Mouse (Mus musculus): ENCODE measurements at regions not wholly inside any gene's neighbourhood (a gene's known extent, or its start where the extent isn't known, plus 50 kb on each side); places are given as distances from the start of the nearest gene placed in this dataset.

DNA sequence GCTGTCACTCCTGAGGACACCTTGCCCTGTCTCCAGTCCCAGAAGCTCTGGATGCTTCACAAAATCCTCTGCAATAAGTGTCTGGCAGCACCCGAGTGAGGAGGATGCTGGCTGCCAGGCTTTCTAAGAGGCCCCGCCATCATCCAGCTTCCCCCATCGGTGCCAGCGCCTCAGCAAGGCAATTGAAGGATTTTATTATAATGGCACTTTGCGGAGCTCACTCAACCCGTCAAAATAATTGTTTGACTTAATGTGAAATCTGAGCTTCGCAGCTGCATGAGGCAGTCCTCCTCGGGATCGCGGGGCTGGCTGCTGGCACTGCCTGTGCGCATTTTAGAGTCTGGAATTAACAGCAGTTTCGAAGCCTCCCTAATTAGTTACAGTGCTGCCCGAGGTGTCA, 453.8 kb upstream of the Kdm8 start:
- WGBS = 9% methylated on average over 13 of the region's 13 CpGs
- no peak for TF ChIP-seq CTCF (IDR thresholded peaks at IDR 0.05; ENCODE audit: low read depth)
- no peaks in the 10 kb centered on the region for H3K36me3 ChIP-seq (ENCODE audit: insufficient read depth)
- H3K4me2 ChIP-seq (ENCODE audit: low read depth) = peak overlapping the region; percentile 35
- peaks cover 3% of the 10 kb centered on the region; the same call in 1 of the 2 replicates for H3K4me1 ChIP-seq (ENCODE audit: insufficient read depth)
- no peak overlapping the region for H3K4me3 ChIP-seq (ENCODE audit: low read depth, low read length)
- no peaks in the 10 kb centered on the region for H3K9me3 ChIP-seq (ENCODE audit: low read length)
- DNase-seq = peak; percentile 79
- peak; percentile 95 for ATAC-seq
- no peak overlapping the region for H3K27ac ChIP-seq (ENCODE audit: low read depth, low read length)
- no peak overlapping the region for H3K9ac ChIP-seq
- no peaks in the 10 kb centered on the region for H3K27me3 ChIP-seq (ENCODE audit: insufficient read depth, low read length)

DNA sequence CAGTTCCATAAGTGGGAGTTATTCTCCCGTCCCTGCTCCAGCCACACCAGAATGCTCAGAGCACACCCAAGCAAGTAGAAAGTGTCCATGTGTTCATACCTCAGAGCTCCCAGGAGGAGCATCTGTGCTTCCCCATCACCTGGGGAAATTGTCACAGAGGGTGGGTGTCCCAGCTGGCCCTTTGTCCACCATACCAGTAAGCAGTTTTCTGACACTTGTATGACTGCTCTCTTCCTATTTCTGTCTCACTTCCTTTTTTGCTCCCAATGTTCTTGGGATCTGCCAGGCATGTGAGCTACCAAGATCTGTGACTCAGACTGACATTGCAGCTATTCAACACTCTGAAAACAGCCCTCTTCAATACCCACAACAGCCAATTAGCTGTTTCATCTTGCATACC, 447.9 kb upstream of the Kdm8 start:
- no peak for TF ChIP-seq CTCF (IDR thresholded peaks at IDR 0.05; ENCODE audit: low read depth)
- Histone ChIP-seq H3K9ac (no peak overlapping the region), H3K9me3 (ENCODE audit: low read length) (no peaks in the 10 kb centered on the region), H3K27ac (ENCODE audit: low read depth, low read length) (no peak overlapping the region), H3K4me3 (ENCODE audit: low read depth, low read length) (no peak overlapping the region), H3K4me2 (ENCODE audit: low read depth) (no peak overlapping the region), H3K27me3 (ENCODE audit: insufficient read depth, low read length) (no peaks in the 10 kb centered on the region), H3K4me1 (ENCODE audit: insufficient read depth) (no peaks in the 10 kb centered on the region), H3K36me3 (ENCODE audit: insufficient read depth) (no peaks in the 10 kb centered on the region)
- whole genome bisulfite sequencing = 90% methylated on average over 1 of the region's 1 CpGs
- DNase-seq = no peak
- no peak for ATAC-seq

DNA sequence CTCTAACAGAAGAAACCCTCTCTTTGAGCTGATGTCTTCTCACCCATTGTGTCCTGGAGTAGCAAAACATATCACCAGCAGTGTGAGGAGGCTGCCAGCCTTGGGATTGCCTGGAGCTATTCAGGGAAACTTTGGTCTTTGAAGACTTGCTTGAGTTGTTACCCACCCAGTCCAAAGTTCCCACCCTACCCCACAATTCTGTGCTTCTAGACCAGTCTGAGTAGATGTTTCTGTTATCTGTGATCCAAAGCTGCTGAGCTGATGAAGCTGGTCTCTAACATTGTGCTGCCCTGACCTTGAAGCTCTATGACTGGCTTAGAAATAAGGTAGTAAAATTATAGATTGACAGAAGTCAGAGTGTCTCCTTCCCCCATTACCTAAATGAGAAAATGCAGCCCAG, 443.8 kb upstream of the Kdm8 start:
- H3K9ac ChIP-seq = no peak overlapping the region
- no peak overlapping the region for H3K4me2 ChIP-seq (ENCODE audit: low read depth)
- no peak for DNase-seq
- ATAC-seq = no peak
- no peaks in the 10 kb centered on the region for H3K4me1 ChIP-seq (ENCODE audit: insufficient read depth)
- no peaks in the 10 kb centered on the region for H3K27me3 ChIP-seq (ENCODE audit: insufficient read depth, low read length)
- no peak for TF ChIP-seq CTCF (IDR thresholded peaks at IDR 0.05; ENCODE audit: low read depth)
- no peak overlapping the region for H3K27ac ChIP-seq (ENCODE audit: low read depth, low read length)
- H3K9me3 ChIP-seq (ENCODE audit: low read length) = no peaks in the 10 kb centered on the region
- H3K4me3 ChIP-seq (ENCODE audit: low read depth, low read length) = no peak overlapping the region
- no peaks in the 10 kb centered on the region for H3K36me3 ChIP-seq (ENCODE audit: insufficient read depth)

DNA sequence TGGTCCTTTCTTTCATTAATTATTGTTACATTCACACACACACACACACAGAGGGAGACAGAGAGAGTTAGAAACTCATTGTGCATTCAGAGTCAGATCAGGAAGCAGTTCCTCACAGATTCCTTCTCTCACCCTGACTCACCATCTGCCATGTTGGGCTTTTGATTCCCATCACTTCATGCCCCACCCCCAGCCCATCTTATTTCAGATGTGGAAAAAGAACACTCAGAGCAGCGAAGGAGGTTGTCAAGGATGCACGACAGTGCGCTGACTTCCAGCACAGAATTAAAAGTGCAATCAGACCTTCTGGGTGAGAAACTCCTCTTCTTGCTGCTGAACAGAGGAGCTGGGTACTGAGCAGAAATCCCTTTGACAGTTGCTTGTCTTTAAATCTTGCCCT, 438.8 kb upstream of the Kdm8 start:
- ATAC-seq (peak; percentile 73), DNase-seq (peak; percentile 54)
- no peaks in the 10 kb centered on the region for H3K36me3 ChIP-seq (ENCODE audit: insufficient read depth)
- H3K9ac ChIP-seq = no peak overlapping the region
- TF ChIP-seq CTCF (IDR thresholded peaks at IDR 0.05; ENCODE audit: low read depth) = no peak
- no peak overlapping the region for H3K27ac ChIP-seq (ENCODE audit: low read depth, low read length)
- H3K4me2 ChIP-seq (ENCODE audit: low read depth) = no peak overlapping the region
- no peaks in the 10 kb centered on the region for H3K9me3 ChIP-seq (ENCODE audit: low read length)
- no peaks in the 10 kb centered on the region for H3K27me3 ChIP-seq (ENCODE audit: insufficient read depth, low read length)
- no peak overlapping the region for H3K4me3 ChIP-seq (ENCODE audit: low read depth, low read length)
- WGBS = 38% methylated on average over 3 of the region's 3 CpGs
- H3K4me1 ChIP-seq (ENCODE audit: insufficient read depth) = no peaks in the 10 kb centered on the region

DNA sequence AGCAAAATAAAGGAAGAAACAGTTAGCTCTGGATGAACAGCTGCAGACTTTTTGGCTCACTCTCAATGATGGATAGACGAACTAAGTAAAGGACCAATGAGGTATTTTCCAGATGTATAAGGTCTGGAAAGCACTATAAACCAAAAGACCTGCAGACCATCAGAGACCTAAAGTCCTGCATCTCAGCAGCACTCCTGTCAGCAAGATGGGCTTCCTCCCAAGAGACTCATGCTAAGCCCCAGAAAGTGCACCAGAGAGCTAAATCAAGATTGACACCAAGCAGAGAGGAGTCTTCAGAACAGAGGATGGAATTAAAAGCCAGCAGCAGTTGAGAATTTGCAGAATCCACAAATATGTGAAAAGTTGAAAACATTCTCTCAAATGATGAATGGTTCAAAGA, 425.2 kb upstream of the Kdm8 start:
- TF ChIP-seq CTCF (IDR thresholded peaks at IDR 0.05; ENCODE audit: low read depth) = no peak
- H3K4me3 ChIP-seq (ENCODE audit: low read depth, low read length) = no peak overlapping the region
- H3K27me3 ChIP-seq (ENCODE audit: insufficient read depth, low read length) = no peaks in the 10 kb centered on the region
- WGBS = 85% methylated on average over 1 of the region's 1 CpGs
- no peak overlapping the region for H3K4me2 ChIP-seq (ENCODE audit: low read depth)
- H3K9me3 ChIP-seq (ENCODE audit: low read length) = no peaks in the 10 kb centered on the region
- no peaks in the 10 kb centered on the region for H3K4me1 ChIP-seq (ENCODE audit: insufficient read depth)
- DNase-seq (no peak), ATAC-seq (no peak)
- no peaks in the 10 kb centered on the region for H3K36me3 ChIP-seq (ENCODE audit: insufficient read depth)
- no peak overlapping the region for H3K9ac ChIP-seq
- no peak overlapping the region for H3K27ac ChIP-seq (ENCODE audit: low read depth, low read length)

DNA sequence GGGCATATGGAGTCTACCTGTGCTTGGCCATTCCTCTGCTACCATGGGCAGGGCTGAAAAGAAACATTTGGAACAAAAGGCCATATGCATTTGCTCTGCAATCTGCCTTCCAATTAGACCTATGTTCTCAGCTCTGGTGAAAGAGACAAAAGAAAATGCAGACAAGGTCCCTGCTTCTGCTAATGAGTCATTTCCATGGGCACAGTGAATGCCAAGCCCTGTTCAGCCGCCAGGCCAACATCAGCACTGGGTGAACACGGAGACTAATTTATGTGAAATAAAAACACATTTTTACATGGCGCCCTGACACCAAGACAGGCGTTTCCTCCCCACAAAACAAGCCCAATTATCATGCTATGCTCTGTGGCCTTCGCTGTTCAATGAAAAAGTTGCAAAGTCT, 419.5 kb upstream of the Kdm8 start:
- Histone ChIP-seq H3K9me3 (ENCODE audit: low read length) (no peaks in the 10 kb centered on the region), H3K4me2 (ENCODE audit: low read depth) (no peak overlapping the region), H3K27ac (ENCODE audit: low read depth, low read length) (no peak overlapping the region), H3K9ac (no peak overlapping the region), H3K36me3 (ENCODE audit: insufficient read depth) (no peaks in the 10 kb centered on the region), H3K27me3 (ENCODE audit: insufficient read depth, low read length) (no peaks in the 10 kb centered on the region), H3K4me1 (ENCODE audit: insufficient read depth) (no peaks in the 10 kb centered on the region), H3K4me3 (ENCODE audit: low read depth, low read length) (no peak overlapping the region)
- TF ChIP-seq CTCF (IDR thresholded peaks at IDR 0.05; ENCODE audit: low read depth) = no peak
- DNase-seq (no peak), ATAC-seq (no peak)
- WGBS = 30% methylated on average over 5 of the region's 5 CpGs

DNA sequence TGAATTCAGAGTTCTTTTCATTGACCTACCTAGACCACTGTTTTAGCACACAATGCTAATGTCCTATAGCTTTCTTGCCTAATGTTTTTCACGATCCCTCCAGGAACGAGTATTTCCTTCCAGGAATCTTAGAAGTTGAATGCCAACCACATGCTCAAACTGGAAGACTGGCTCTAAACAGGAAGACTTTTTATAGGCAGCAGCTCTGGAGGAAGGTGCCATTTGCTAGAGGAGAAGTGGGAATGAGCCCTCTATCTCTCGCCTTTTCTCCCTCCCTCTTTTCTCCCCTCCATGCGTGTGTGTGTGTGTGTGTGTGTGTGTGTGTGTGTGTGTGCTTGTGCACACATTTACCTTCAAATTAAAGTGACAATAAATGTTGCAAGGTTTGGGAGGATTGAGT, 410.7 kb upstream of the Kdm8 start:
- Histone ChIP-seq H3K27ac (ENCODE audit: low read depth, low read length) (no peak overlapping the region), H3K27me3 (ENCODE audit: insufficient read depth, low read length) (no peaks in the 10 kb centered on the region), H3K4me3 (ENCODE audit: low read depth, low read length) (no peak overlapping the region), H3K9ac (no peak overlapping the region), H3K4me1 (ENCODE audit: insufficient read depth) (no peaks in the 10 kb centered on the region; the same call in 1 of the 2 replicates), H3K4me2 (ENCODE audit: low read depth) (no peak overlapping the region), H3K9me3 (ENCODE audit: low read length) (no peaks in the 10 kb centered on the region), H3K36me3 (ENCODE audit: insufficient read depth) (no peaks in the 10 kb centered on the region)
- TF ChIP-seq CTCF (IDR thresholded peaks at IDR 0.05; ENCODE audit: low read depth) = no peak
- no peak for ATAC-seq
- WGBS = 59% methylated on average over 4 of the region's 4 CpGs
- peak; percentile 52 for DNase-seq

DNA sequence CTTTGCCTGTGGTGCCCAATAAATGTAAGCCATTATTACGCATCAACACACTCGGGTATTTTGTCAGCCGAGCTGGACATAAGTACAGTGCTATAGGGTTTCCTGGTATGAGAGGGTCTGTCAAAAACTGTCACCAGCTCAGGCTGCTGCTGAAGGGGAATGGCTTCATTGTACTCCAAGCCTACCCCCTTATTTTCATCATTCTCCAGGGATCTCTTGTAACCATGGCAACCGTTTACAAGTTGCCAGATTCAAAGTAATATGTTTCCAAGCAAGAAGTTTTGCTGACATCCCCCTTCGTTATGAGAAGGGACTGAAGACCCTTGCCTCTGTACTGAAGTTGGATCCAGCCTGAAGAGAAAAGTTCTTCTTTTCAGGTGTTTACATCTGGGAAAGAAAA, 410.3 kb upstream of the Kdm8 start:
- H3K9ac ChIP-seq = no peak overlapping the region
- ATAC-seq (peak; percentile 63), DNase-seq (peak; percentile 57)
- no peak overlapping the region for H3K4me3 ChIP-seq (ENCODE audit: low read depth, low read length)
- no peaks in the 10 kb centered on the region; the same call in 1 of the 2 replicates for H3K4me1 ChIP-seq (ENCODE audit: insufficient read depth)
- 53% methylated on average over 5 of the region's 5 CpGs for WGBS
- H3K36me3 ChIP-seq (ENCODE audit: insufficient read depth) = no peaks in the 10 kb centered on the region
- no peaks in the 10 kb centered on the region for H3K9me3 ChIP-seq (ENCODE audit: low read length)
- no peak overlapping the region for H3K4me2 ChIP-seq (ENCODE audit: low read depth)
- H3K27me3 ChIP-seq (ENCODE audit: insufficient read depth, low read length) = no peaks in the 10 kb centered on the region
- no peak for TF ChIP-seq CTCF (IDR thresholded peaks at IDR 0.05; ENCODE audit: low read depth)
- no peak overlapping the region for H3K27ac ChIP-seq (ENCODE audit: low read depth, low read length)

Data from forebrain, postnatal 0 days (tissue).